Mouse (Mus musculus) limb, embryonic 10.5 days (tissue): Measurements from ENCODE around the gene Csmd2. TPM values are rescaled to one million over a fixed set of nuclear protein-coding genes. Genes with fewer than 3 reads are reported as not detected.
A peak's percentile ranks its signal among the peaks of the same experiment; 100 is the strongest.
"Not testable (repeated sequence)": the region's sequence is repeated elsewhere in the genome, so short reads cannot be mapped to it uniquely, and the experiment has no call there.

Experiments used
- DNase-seq: peaks from one replicate; pipeline ENCODE4 v3.0.0-alpha.2; 2017; ENCODE audit warnings: low spot score
- H3K27ac ChIP-seq: fragments of 300-500 bp; sonication (generic); 2 replicates; pipeline ENCODE4 v1.5.1; 2016; ENCODE audit warnings: mild to moderate bottlenecking
- H3K27me3 ChIP-seq: fragments of 300-500 bp; sonication (generic); 2 replicates; pipeline ENCODE4 v1.6.1; 2016; ENCODE audit warnings: low read depth, mild to moderate bottlenecking; ENCODE audit not compliant: poor library complexity, severe bottlenecking
- H3K36me3 ChIP-seq: fragments of 300-500 bp; sonication (generic); 2 replicates; pipeline ENCODE4 v1.6.1; 2016; ENCODE audit warnings: mild to moderate bottlenecking, moderate library complexity
- H3K4me1 ChIP-seq: fragments of 300-500 bp; sonication (generic); 2 replicates; pipeline ENCODE4 v1.6.1; 2016
- H3K4me3 ChIP-seq: fragments of 300-500 bp; sonication (generic); 2 replicates; pipeline ENCODE4 v1.5.1; 2016; ENCODE audit warnings: mild to moderate bottlenecking, moderate library complexity
- H3K9me3 ChIP-seq: fragments of 300-500 bp; sonication (generic); replicated peaks from 2 replicates; pipeline ENCODE4 v1.6.1; 2016; ENCODE audit warnings: mild to moderate bottlenecking
- WGBS: fragments of 180-500 bp; shearing (Covaris S2); methylation state at CpG from one replicate; pipeline ENCODE4 v1.1.7; 2016; 5-methylcytosine and 5-hydroxymethylcytosine counted together
- polyA plus RNA-seq: library from polyadenylated mRNA; unstranded; fragments of >200 nt; fragmentation: Nextera tagmentation; extraction: Ambion mirVana; gene quantifications from 2 replicates; pipeline ENCODE4 v1.2.1, GENCODE M21; 2016

Gene Csmd2
- polyA plus RNA-seq, 1 experiment from 2014 or later, result 0.03 TPM

DNA sequence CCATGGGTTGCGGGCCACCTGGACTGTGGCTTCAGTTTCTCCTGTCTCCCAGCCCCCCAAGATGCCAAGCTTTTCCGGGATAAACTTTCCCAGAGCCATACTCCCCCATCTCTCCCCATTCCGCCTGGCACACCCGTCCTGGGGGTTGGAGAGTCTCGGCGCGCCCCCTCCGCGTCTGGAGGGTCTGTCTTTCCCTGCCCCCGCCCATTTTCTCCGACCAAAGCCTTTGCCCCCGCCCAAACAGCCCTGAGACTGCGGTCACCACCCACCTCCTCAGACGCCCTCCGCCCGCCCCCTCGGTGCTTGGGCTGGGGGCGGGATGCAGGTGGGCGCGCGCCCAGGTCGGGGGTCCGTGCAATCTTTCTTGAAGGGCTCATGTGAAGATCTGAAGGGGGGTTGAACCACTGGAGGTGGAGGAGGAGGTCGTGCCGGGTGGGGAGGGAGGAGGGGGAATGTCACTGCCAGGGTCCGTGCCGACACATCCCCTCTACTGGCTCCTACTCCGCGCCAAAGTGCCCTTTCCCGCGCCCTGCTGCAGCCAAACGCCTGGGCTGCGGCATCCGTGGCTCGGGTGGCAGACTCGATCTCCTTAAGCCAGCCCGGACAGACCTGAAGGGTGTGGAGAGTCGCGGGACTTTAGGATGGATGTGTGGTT lies 996 bp downstream of the Csmd2 start:
- Histone ChIP-seq H3K4me3 (peak overlapping the region; percentile 54), H3K9me3 (no peaks in the 10 kb centered on the region), H3K4me1 (peaks cover 12% of the 10 kb centered on the region), H3K27me3 (peaks cover 90% of the 10 kb centered on the region), H3K27ac (no peak overlapping the region), H3K36me3 (no peaks in the 10 kb centered on the region)
- peak; percentile 33 for DNase-seq
- 2% methylated on average over 39 of the region's 39 CpGs for WGBS

DNA sequence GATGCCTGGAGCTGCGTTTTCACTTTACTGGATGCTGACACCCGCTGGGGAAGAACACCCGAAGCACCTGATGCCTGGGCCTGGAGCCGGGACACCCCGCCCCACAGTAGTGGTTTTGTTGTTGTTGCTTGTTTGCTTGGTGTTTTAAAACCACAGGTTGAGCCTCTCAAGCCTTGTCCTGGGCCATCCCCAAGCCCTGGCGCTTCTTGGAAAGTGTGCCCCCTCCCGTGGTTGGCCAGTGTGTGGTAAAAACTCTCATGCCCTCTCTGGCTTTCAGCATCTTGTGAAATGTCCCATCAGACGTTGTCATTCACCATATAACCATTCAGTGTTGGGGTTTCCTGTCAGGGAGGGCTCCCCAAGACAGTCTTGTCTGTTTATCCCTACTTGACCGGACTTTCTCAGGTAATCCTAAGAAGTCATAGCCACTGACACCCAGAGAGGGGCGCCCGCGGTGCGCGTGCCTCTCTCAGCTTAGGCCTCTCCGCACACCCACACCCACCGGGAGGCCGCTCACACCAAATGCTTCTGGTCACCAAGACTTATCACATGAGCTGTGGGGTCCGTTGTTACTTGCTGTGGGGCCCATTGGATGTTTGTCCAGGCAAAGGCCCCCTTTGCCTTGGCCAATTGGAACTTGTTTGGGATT lies 1.8 kb downstream of the Csmd2 start:
- DNase-seq, result peak; percentile 39
- Histone ChIP-seq H3K4me3 (no peak overlapping the region), H3K4me1 (peaks cover 12% of the 10 kb centered on the region), H3K9me3 (no peaks in the 10 kb centered on the region), H3K27me3 (peaks cover 82% of the 10 kb centered on the region), H3K36me3 (no peaks in the 10 kb centered on the region), H3K27ac (no peak overlapping the region)
- 7% methylated on average over 18 of the region's 18 CpGs for WGBS

DNA sequence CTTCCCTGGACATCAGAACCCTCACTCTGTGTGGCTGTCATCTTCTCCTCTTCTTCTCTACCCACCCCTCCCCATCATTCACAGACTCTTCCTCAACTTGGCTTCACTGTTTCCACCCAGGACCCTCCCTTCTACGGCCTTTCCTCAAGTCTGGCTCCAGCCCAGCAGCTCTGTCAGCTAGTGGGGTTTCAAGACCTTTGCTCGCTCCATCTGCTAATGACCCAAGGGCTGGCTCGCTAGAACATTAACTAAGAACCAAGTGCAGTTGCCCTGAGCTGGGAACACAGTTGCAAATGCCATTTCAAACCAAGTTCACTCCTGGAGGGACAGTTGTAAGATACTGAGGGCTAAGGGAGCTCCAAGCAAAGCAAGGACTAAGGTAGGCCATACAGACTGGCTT lies 11.6 kb downstream of the Csmd2 start:
- no peak overlapping the region for H3K27ac ChIP-seq
- no peaks in the 10 kb centered on the region for H3K36me3 ChIP-seq
- no peak for DNase-seq
- no peaks in the 10 kb centered on the region for H3K4me1 ChIP-seq
- no peak overlapping the region for H3K4me3 ChIP-seq
- H3K9me3 ChIP-seq, result no peaks in the 10 kb centered on the region
- H3K27me3 ChIP-seq, result no peaks in the 10 kb centered on the region
- 91% methylated on average over 3 of the region's 3 CpGs for WGBS

DNA sequence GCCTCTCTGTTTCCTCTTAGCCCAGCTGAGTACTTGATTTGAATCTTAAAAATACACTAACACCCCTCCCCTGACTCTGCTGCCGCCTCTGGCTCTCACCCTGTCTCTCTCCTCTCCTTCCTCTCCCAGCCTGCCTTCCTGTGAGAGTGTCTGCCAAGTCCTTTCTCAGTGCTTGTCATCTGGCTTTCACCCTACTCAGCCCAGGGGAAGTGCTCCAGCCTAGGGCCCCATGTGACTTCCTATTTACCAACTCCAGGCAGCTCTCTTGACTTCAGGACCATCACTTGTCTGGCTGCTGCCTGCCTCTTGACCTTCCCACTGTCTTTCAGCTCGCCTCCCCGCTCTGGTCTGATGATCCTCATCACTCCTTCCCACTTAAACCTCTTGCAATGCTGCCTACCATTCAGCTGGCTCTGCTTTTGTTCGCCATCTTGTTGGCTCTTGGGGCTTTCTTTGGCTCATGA lies 15.0 kb downstream of the Csmd2 start:
- Histone ChIP-seq H3K27me3 (no peaks in the 10 kb centered on the region), H3K4me1 (no peaks in the 10 kb centered on the region), H3K36me3 (no peaks in the 10 kb centered on the region), H3K9me3 (no peaks in the 10 kb centered on the region), H3K27ac (no peak overlapping the region), H3K4me3 (no peak overlapping the region)
- 84% methylated on average over 4 of the region's 4 CpGs for WGBS
- no peak for DNase-seq

DNA sequence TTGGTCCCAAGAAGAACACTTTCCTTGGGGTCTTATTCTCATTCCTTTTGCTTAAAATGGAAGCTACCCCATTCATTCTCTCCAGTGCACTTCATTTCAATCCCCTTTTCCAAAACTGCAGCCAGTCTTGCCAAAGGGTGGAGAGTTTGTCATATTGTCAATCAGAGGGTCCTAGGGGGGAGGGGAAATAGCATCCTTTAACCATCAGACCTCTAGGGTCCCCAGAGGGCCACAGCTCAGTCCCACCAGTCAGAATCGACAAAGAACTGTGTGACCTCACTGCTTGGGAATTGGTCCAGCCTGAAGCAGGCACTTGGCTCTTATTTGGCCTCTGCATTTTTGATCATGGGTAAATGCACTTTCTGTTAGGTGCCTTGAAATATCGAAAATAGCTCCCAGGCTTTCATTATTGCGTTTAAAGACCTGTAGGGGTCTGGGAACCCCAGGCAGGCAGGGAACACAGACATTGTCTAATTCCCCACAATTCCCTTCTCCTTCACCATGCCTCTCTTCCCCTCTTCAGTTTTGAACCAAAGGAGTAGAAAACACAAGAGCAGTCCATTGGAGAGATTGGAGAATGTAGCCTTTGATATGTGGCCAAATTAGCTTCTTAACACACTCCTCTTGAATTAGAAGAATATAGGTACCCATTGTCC lies 17.3 kb downstream of the Csmd2 start:
- Histone ChIP-seq H3K9me3 (no peaks in the 10 kb centered on the region), H3K27ac (no peak overlapping the region), H3K36me3 (no peaks in the 10 kb centered on the region), H3K27me3 (no peaks in the 10 kb centered on the region), H3K4me1 (no peaks in the 10 kb centered on the region), H3K4me3 (no peak overlapping the region)
- 80% methylated on average over 3 of the region's 3 CpGs for WGBS
- no peak for DNase-seq

DNA sequence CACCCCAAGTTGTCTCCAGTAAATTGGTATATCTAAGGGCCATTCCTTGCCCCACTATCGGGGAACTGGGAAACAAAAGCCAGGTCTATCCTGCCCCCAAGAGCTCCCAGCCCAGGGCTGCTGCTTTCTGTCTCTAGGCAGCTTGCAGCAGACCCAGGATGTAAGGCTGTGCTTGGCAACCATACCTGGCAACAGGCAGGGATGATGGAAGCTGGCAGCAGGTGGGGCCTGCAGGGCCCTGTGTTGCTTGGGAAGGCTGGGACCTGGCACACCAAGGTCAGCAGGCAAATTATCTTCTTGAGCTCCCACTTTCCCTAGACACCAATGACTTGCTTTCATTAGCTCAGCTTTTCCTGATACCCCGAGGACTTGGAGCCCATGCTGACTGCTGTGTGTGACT lies 31.8 kb downstream of the Csmd2 start:
- Histone ChIP-seq H3K36me3 (no peaks in the 10 kb centered on the region), H3K9me3 (no peaks in the 10 kb centered on the region), H3K4me3 (no peak overlapping the region), H3K4me1 (peaks cover 6% of the 10 kb centered on the region), H3K27ac (no peak overlapping the region), H3K27me3 (no peaks in the 10 kb centered on the region)
- no peak for DNase-seq
- WGBS, result 74% methylated on average over 2 of the region's 2 CpGs

DNA sequence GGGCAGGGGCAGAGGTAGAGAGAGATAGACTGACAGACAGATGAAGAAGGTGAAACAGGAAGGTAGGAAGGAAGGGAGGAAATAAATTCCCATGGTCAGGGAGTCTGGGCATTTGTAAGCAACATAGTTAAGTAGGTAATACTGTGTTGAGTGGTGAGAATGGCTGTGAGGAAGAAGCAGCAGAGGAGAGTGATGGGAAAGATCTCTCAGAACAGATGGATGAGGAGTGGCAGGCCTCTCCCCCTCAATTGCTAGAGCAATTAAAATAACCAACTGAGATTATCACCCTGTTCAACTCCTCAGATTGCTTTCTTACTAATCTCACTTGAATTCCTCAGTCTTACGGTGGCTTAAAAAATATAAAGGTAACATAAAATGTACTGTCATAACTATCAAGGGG lies 40.6 kb downstream of the Csmd2 start:
- DNase-seq, result no peak
- Histone ChIP-seq H3K9me3 (no peaks in the 10 kb centered on the region), H3K4me3 (no peak overlapping the region), H3K27me3 (no peaks in the 10 kb centered on the region), H3K4me1 (no peaks in the 10 kb centered on the region), H3K27ac (no peak overlapping the region), H3K36me3 (no peaks in the 10 kb centered on the region)
- 84% methylated on average over 1 of the region's 1 CpGs for WGBS

DNA sequence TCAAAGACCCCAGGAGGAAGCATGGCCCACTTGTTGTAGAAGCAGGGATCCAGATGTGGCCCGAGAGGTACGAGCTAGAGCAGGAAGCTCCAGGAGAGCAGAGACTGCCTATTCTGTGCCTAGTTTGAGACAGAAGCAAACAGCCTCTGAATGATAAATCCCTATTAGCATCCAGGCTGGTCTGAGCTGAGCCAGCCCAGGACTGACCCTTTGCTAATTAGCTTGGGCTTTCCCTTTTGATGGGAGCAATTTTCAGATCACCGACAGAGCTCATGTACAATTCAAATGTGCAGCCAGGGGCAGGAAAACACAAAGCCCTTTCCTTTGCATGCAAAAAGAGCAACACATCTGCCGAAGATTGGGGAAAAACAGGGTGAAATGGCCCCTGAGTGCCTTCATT lies 54.2 kb downstream of the Csmd2 start:
- H3K27me3 ChIP-seq, result no peaks in the 10 kb centered on the region
- WGBS, result 76% methylated on average over 4 of the region's 4 CpGs
- DNase-seq, result no peak

DNA sequence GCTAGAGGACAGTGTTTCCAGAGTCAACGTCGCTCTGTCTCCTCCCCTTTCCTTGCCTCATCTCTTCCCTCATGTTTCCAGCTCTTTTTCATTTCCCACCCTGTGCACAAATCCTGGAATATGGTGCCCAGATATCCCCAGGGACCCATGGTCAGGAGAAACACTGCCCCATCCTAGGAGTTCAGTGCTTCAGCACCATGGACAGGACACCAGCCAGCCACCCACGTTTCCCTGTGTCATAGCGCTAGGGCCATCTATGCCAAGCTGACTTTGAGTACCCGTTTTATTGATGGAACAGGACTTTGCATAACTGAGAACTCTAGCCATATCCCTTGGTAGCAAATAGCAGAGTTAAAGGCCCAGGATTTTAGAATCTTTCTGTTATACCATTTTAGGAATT lies 55.0 kb downstream of the Csmd2 start:
- H3K27me3 ChIP-seq, result no peaks in the 10 kb centered on the region
- no peak overlapping the region for H3K4me3 ChIP-seq
- no peaks in the 10 kb centered on the region for H3K4me1 ChIP-seq
- 35% methylated on average over 5 of the region's 5 CpGs for WGBS
- DNase-seq, result peak; percentile 58
- no peaks in the 10 kb centered on the region for H3K9me3 ChIP-seq
- no peaks in the 10 kb centered on the region for H3K36me3 ChIP-seq
- H3K27ac ChIP-seq, result no peak overlapping the region

More for the DNA sequence above, 54.2 kb downstream of the Csmd2 start:
- Histone ChIP-seq H3K27ac (no peak overlapping the region), H3K9me3 (no peaks in the 10 kb centered on the region), H3K4me1 (no peaks in the 10 kb centered on the region), H3K36me3 (no peaks in the 10 kb centered on the region), H3K4me3 (no peak overlapping the region)

DNA sequence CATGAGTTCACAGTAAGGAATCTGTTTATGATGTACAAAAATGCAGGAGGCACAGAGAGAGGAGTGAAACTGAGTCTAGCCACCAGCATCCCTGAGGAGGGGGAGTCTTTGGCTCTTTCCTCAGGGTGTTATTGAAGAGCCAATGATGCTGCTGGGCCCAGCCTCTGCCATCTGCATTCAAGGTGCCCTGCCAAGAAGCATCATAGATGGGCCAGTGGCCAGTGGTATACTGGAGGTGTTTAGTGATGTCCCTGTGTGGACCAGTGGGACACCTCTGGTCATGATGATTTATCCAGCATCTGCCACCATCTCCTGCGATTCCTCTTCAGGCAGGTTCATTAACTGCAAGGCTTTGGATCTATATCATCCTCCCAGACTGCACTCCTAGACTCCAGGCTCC lies 61.1 kb downstream of the Csmd2 start:
- no peaks in the 10 kb centered on the region for H3K4me1 ChIP-seq
- H3K27me3 ChIP-seq, result no peaks in the 10 kb centered on the region
- DNase-seq, result no peak
- H3K27ac ChIP-seq, result no peak overlapping the region
- H3K9me3 ChIP-seq, result no peaks in the 10 kb centered on the region
- 96% methylated on average over 1 of the region's 1 CpGs for WGBS
- H3K36me3 ChIP-seq, result no peaks in the 10 kb centered on the region
- no peak overlapping the region for H3K4me3 ChIP-seq

DNA sequence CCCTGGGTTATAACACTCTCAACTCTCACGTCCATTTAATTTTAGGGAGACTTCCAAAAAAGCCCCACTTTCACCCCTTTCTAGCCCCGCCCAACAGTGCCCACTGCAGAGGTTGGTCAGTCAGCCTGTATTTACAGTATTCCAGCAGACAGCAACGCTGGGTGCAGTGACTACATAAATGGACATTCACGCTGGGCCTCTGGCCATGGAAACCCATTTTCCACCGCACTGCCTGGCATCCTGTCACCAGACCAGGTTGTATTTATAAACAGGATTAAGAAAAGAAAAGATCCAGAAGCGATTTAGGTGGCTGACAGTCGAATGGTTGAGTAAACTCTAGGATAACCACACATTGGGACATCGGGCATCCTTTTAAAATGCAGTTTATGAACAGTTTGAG lies 65.0 kb downstream of the Csmd2 start:
- H3K9me3 ChIP-seq, result no peaks in the 10 kb centered on the region
- DNase-seq, result no peak
- no peaks in the 10 kb centered on the region for H3K4me1 ChIP-seq
- no peaks in the 10 kb centered on the region for H3K36me3 ChIP-seq
- H3K4me3 ChIP-seq, result no peak overlapping the region
- H3K27ac ChIP-seq, result no peak overlapping the region
- 85% methylated on average over 8 of the region's 8 CpGs for WGBS
- H3K27me3 ChIP-seq, result no peaks in the 10 kb centered on the region

DNA sequence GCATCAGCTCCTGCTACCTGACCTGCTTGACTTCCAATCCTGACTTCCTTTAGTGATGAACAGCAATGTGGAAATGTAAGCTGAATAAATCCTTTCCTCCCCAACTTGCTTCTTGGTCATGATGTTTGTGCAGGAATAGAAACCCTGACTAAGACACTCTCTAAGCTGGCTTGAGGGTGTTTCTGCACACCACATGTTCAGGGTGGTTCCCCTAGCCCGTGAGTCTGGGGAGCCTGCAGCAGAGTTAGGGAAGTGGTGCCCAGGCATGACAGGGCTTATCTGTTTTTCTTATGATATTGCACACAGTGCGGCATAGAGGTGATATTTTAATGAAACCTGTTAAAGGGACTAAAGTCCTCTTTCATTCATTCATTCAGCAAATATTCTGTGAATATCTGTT lies 73.6 kb downstream of the Csmd2 start:
- not testable (repeated sequence) for H3K27me3 ChIP-seq, H3K27ac ChIP-seq, H3K4me1 ChIP-seq, H3K36me3 ChIP-seq, H3K9me3 ChIP-seq, DNase-seq, H3K4me3 ChIP-seq
- 86% methylated on average over 2 of the region's 2 CpGs for WGBS

DNA sequence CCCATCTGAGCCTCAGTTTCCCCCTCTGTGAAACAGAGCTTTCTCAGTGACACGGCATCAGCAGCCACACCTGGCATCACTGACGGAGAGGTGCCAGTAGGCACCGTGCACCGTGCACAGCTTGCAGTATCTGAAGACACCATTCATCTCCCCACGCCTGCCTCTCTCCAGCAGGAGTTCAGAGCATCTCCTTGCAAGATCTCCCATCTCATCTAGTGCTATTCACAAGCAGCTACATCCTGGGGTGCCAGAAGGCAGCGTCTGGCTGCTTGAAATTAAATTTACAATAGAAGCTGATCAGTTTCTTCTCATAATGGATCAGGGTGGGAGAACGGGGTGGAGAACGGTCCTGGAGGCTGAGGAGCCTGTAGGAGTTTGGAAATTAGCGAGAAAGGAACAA lies 79.5 kb downstream of the Csmd2 start:
- Histone ChIP-seq H3K9me3 (no peaks in the 10 kb centered on the region), H3K4me3 (no peak overlapping the region), H3K4me1 (peaks cover 17% of the 10 kb centered on the region), H3K27me3 (peaks cover 7% of the 10 kb centered on the region; the same call in 1 of the 2 replicates), H3K27ac (no peak overlapping the region), H3K36me3 (no peaks in the 10 kb centered on the region)
- 88% methylated on average over 9 of the region's 9 CpGs for WGBS
- DNase-seq, result no peak
